ENCODE assay signal across 19 mouse cellular contexts in the genomic region with DNA sequence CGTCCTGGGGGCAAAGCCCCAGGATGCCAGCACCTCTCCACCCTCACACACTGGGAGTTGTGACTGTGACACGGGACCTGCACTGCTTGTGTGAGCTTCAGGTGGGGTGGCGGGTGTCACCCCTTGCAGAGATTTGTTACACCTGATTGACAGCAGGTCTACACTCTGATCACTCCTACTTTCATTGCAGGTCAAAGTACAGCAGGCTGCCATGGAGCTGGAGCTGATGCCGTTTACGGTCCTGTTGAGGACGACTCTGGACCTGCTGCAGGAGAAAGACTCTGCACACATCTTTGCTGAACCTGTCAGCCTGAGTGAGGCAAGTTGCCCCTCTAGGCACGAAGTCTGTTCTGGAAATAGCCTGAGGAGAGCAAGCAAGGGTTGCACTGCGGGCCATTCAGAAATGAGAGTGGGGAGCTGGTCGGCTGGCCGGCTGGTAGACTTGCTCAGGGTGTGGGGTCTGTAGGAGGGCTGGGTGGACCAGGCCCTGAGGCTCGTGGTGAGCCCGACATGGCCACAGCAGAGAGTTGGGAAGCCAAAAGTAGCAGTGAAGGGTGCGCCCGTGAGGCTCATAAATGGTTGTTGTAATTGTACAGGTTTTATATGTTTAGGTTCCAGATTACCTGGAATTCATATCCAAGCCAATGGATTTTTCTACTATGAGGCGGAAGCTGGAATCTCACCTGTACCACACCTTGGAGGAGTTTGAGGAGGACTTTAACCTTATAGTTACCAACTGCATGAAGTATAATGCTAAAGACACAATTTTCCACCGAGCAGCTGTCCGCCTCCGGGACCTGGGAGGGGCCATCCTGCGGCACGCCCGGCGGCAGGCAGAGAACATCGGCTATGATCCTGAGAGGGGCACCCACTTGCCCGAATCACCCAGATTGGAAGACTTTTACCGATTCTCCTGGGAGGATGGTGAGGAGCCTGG. TPM values are rescaled to one million over a fixed set of nuclear protein-coding genes. Genes with fewer than 3 reads are reported as not detected.
"Had no signal": no experiment of that assay in that cellular context is flagged by ENCODE, and none has a peak within 500 bp of the region (broad histone marks: within the 10 kb centered on the region; RNA-seq: fewer than 3 reads in every experiment).

No protein-coding gene starts in this region.

- H3K27me3 ChIP-seq: neural tube, embryonic 12.5 days; stomach, embryonic 15.5 days had no signal

- H3K9me3 ChIP-seq: limb, embryonic 10.5 days; midbrain, embryonic 10.5 days; neural tube, embryonic 12.5 days; stomach, embryonic 15.5 days had no signal

- H3K4me1 ChIP-seq: limb, embryonic 10.5 days; midbrain, embryonic 10.5 days; neural tube, embryonic 12.5 days; stomach, embryonic 15.5 days had no signal

- H3K4me3 ChIP-seq: left cerebral cortex, adult 2 months; limb, embryonic 10.5 days; midbrain, embryonic 10.5 days; neural tube, embryonic 12.5 days; stomach, embryonic 15.5 days had no signal

- H3K9ac ChIP-seq: liver, embryonic 14.5 days; neural tube, embryonic 12.5 days; stomach, embryonic 15.5 days had no signal

- ATAC-seq: lung, postnatal 0 days had no signal

- DNase-seq: kidney, adult 8-10 months; kidney, postnatal 14 days; lung, adult 2 months; lung, postnatal 4 days; midbrain, embryonic 14.5 days; retina, postnatal 1 day; right cerebral cortex, postnatal 4 days; thymus, adult 2 months; thymus, postnatal 25 days had no signal

- H3K4me2 ChIP-seq: neural tube, embryonic 12.5 days; stomach, embryonic 15.5 days had no signal

- H3K27ac ChIP-seq: left cerebral cortex, adult 2 months; limb, embryonic 10.5 days; liver, embryonic 14.5 days; midbrain, embryonic 10.5 days; neural tube, embryonic 12.5 days; stomach, embryonic 15.5 days had no signal

RNA-seq across cellular contexts. Expression of a gene that starts 41.1 kb away (rescaled TPM):
- total RNA-seq: monocyte, adult 5-6 weeks; neutrophil, adult 5-6 weeks had no signal
- polyA plus RNA-seq: midbrain, embryonic 10.5 days; midbrain, embryonic 14.5 days; neural tube, embryonic 12.5 days; spleen, adult 2 months had no signal
